Mouse (Mus musculus) thymus, adult 2 months (tissue): ENCODE results near the gene Sh3rf1.

Experiments used
- CTCF ChIP-seq: fragments of 200-500 bp; IDR thresholded peaks from 2 replicates; pipeline ENCODE4 v1.5.1; 2012; ENCODE audit warnings: mild to moderate bottlenecking, control low read depth, low read length, moderate library complexity, borderline replicate concordance; ENCODE audit not compliant: control insufficient read depth, poor library complexity, insufficient read depth; ENCODE audit errors: extremely low read depth
- POLR2A ChIP-seq: fragments of 200-500 bp; IDR thresholded peaks from 2 replicates; pipeline ENCODE4 v1.6.1; 2012; ENCODE audit warnings: mild to moderate bottlenecking, low read length, control low read depth, moderate library complexity; ENCODE audit not compliant: control insufficient read depth, poor library complexity, insufficient read depth; ENCODE audit errors: extremely low read depth

GRCm38 (mm10) chr8:61326281-61326680 lies 102.6 kb downstream of the Sh3rf1 start:
- TF ChIP-seq POLR2A: no peak
- TF ChIP-seq CTCF: no peak
